Mouse (Mus musculus) myocyte (in vitro differentiated cells): ENCODE data around the gene Ints5. TPM values are rescaled to one million over a fixed set of nuclear protein-coding genes. Genes with fewer than 3 reads are reported as not detected.

Experiments used
- H3K27me3 ChIP-seq: one replicate; pipeline ENCODE4 v1.6.1; 2011; ENCODE audit not compliant: control insufficient read depth, insufficient read depth, insufficient read length
- H3K36me3 ChIP-seq: one replicate; pipeline ENCODE4 v1.6.1; 2011; ENCODE audit not compliant: control insufficient read depth, insufficient read depth
- H3K4me2 ChIP-seq: one replicate; pipeline ENCODE4 v1.6.1; 2011; ENCODE audit warnings: low read depth, control low read depth
- H3K4me3 ChIP-seq: one replicate; pipeline ENCODE4 v1.5.1; 2011; ENCODE audit warnings: mild to moderate bottlenecking, control low read depth, moderate library complexity
- H3K79me2 ChIP-seq: one replicate; pipeline ENCODE4 v1.6.1; 2011; ENCODE audit not compliant: control insufficient read depth, insufficient read depth
- H3ac ChIP-seq: one replicate; pipeline ENCODE4 v1.6.1; 2011; ENCODE audit not compliant: control insufficient read depth, insufficient read length
- CEBPB ChIP-seq: IDR thresholded peaks from 2 replicates; pipeline ENCODE4 v1.6.1; 2011; ENCODE audit warnings: mild to moderate bottlenecking, moderate library complexity; ENCODE audit not compliant: poor library complexity, insufficient read depth, severe bottlenecking
- E2F4 ChIP-seq: IDR thresholded peaks from one replicate; pipeline ENCODE4 v1.6.1; 2011; ENCODE audit warnings: mild to moderate bottlenecking, control low read depth, moderate library complexity; ENCODE audit not compliant: insufficient read depth
- MAX ChIP-seq: IDR thresholded peaks from one replicate; pipeline ENCODE4 v1.6.1; 2011; ENCODE audit warnings: low read depth, mild to moderate bottlenecking, control low read depth
- MYOD1 ChIP-seq, 3 experiments: IDR thresholded peaks; one replicate each; pipeline ENCODE4 v1.6.1; 2011; ENCODE audit warnings: control low read depth in 2 of 3, low read depth in 2 of 3, mild to moderate bottlenecking in 2 of 3, moderate library complexity in 1 of 3; ENCODE audit not compliant: insufficient read length in 2 of 3, control insufficient read depth in 1 of 3
- MYOG ChIP-seq, 3 experiments: IDR thresholded peaks; one replicate each; pipeline ENCODE4 v1.6.1; 2011; ENCODE audit warnings: control low read depth in 2 of 3, low read depth in 2 of 3, mild to moderate bottlenecking in 2 of 3; ENCODE audit not compliant: insufficient read length in 2 of 3, control insufficient read depth in 1 of 3, insufficient read depth in 1 of 3
- POLR2A ChIP-seq: IDR thresholded peaks from one replicate; pipeline ENCODE4 v1.6.1; 2011; ENCODE audit warnings: low read depth, mild to moderate bottlenecking, control low read depth, moderate library complexity; ENCODE audit not compliant: insufficient read length
- POLR2AphosphoS2 ChIP-seq: IDR thresholded peaks from one replicate; pipeline ENCODE4 v1.6.1; 2011; ENCODE audit warnings: low read depth, control low read depth; ENCODE audit not compliant: insufficient read length
- REST ChIP-seq: IDR thresholded peaks from one replicate; pipeline ENCODE4 v1.6.1; 2011; ENCODE audit warnings: mild to moderate bottlenecking, control low read depth, moderate library complexity; ENCODE audit not compliant: insufficient read depth, insufficient read length
- SRF ChIP-seq: IDR thresholded peaks from one replicate; pipeline ENCODE4 v1.6.1; 2011; ENCODE audit warnings: low read depth; ENCODE audit not compliant: control insufficient read depth, insufficient read length
- TCF12 ChIP-seq: IDR thresholded peaks from one replicate; pipeline ENCODE4 v1.6.1; 2011; ENCODE audit warnings: mild to moderate bottlenecking, control low read depth; ENCODE audit not compliant: poor library complexity, insufficient read depth, severe bottlenecking
- TCF3 ChIP-seq: IDR thresholded peaks from one replicate; pipeline ENCODE4 v1.6.1; 2011; ENCODE audit warnings: low read depth, control low read depth; ENCODE audit not compliant: insufficient read length
- USF1 ChIP-seq: IDR thresholded peaks from one replicate; pipeline ENCODE4 v1.6.1; 2011; ENCODE audit warnings: low read depth, mild to moderate bottlenecking, control low read depth, moderate library complexity
- polyA plus RNA-seq: library from polyadenylated mRNA; unstranded; fragments of >200 nt; fragmentation: generic; extraction: Trizol; gene quantifications from one replicate; pipeline ENCODE4 v1.2.1, GENCODE M21; 2012; ENCODE audit warnings: missing spikeins

The Ints5 gene
- polyA plus RNA-seq, 1 experiment: 23.2 TPM

DNA sequence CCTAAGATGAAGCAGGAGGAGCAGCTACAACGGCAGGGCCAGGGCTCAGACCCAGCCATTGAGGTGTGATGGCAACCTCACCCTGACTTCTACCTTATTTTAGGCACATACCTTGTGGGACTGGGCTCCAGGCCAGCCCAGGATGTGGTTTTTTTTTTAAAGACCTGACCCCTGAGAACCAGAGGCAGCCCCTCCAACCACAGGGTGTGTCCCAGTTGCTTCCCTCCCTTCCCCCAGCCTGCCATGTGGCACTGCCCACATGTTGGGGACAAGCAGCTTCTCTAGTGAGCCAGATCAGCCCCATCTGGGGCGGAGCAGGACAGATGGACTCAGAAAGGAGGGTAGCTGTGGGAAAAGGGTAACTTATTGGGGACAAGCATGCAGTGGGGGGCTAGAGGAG, 34.0 kb downstream of the Ints5 start:
- H3ac ChIP-seq: no peak overlapping the region
- H3K79me2 ChIP-seq: peaks cover 26% of the 10 kb centered on the region
- H3K36me3 ChIP-seq: peaks cover 14% of the 10 kb centered on the region
- no peaks in the 10 kb centered on the region for H3K27me3 ChIP-seq
- H3K4me2 ChIP-seq: peak overlapping the region; percentile 27
- TF ChIP-seq MYOG (IDR thresholded peaks at IDR 0.05; ENCODE audit: control insufficient read depth in 1 of 3, insufficient read depth in 1 of 3, insufficient read length in 2 of 3, low read depth in 2 of 3) (peak in 2 of 3 experiments; percentile 3 to 85), MYOD1 (IDR thresholded peaks at IDR 0.05; ENCODE audit: control insufficient read depth in 1 of 3, insufficient read length in 2 of 3, low read depth in 2 of 3) (peak in 1 of 3 experiments; percentile 70), USF1 (no peak)
- no peak overlapping the region for H3K4me3 ChIP-seq

DNA sequence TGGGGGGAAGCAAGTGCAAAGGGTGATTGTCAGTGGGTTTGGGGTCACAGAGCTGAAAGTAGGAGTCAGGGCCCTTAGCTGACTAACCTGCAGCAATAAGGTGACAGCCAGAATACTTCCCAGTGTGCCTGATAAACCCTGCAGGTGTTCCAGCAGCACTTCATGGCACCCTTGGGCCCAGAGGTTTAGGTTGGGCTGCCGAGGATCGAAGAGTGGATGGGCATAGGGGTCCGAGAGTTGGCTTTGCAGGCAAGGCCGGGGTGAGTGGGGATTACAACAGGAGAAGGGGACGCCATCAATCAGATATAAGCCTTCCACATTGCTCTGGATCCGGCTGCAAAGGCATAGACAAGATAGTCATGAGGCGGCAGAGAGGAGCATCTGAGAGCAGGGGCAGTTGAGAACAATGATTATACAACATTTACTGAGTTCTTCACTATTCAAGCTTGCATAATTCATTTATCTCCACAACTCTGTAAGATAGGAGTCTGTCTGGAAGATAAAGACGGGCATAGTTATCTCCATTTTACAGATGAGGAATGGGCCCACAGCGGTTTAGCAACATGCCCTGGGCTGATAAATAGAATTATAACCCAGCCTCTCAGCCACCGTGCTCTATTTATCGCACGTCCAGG, 35.2 kb downstream of the Ints5 start:
- H3K79me2 ChIP-seq: peaks cover 14% of the 10 kb centered on the region
- H3K27me3 ChIP-seq: no peaks in the 10 kb centered on the region
- no peak overlapping the region for H3K4me2 ChIP-seq
- no peak overlapping the region for H3ac ChIP-seq
- no peak for TF ChIP-seq E2F4
- no peak for TF ChIP-seq TCF12
- no peak for TF ChIP-seq POLR2AphosphoS2
- no peak for TF ChIP-seq SRF
- TF ChIP-seq CEBPB: no peak
- no peak for TF ChIP-seq TCF3
- TF ChIP-seq REST: no peak
- peaks cover 13% of the 10 kb centered on the region for H3K36me3 ChIP-seq
- H3K4me3 ChIP-seq: no peak overlapping the region

DNA sequence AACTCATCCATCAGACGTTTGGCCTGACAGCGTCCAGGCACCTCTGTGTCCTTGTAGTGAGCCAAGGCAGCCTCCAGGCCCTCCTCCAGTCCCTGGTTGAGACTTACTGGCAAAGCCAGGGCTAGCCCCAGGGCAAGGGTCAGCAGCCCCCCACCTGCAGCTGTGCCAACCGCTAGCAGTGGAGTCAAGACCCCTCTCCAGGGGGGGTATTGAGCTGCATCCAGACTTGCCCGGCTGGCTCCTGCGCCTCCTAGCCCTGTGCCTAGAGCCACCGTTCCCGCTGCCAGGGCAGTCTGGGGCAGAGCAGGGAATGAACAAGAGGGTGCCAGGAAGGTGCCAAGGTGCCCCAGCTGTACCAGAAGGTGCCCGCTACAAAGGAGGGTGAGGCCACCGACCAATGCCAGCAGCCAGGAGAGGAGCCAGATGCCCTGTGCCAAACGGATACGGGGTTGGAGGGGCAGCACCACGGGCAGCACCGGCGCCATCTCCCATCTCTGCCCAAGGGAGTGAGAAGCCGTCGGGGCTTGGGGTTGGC, 36.0 kb downstream of the Ints5 start:
- H3K4me3 ChIP-seq: peak overlapping the region; percentile 51
- H3ac ChIP-seq: peak overlapping the region; percentile 76
- H3K4me2 ChIP-seq: peak overlapping the region; percentile 96
- H3K36me3 ChIP-seq: peaks cover 10% of the 10 kb centered on the region
- no peaks in the 10 kb centered on the region for H3K27me3 ChIP-seq
- peaks cover 7% of the 10 kb centered on the region for H3K79me2 ChIP-seq
- TF ChIP-seq MAX (no peak), POLR2A (no peak), POLR2AphosphoS2 (peak; percentile 52), E2F4 (no peak), REST (peak; percentile 10)

DNA sequence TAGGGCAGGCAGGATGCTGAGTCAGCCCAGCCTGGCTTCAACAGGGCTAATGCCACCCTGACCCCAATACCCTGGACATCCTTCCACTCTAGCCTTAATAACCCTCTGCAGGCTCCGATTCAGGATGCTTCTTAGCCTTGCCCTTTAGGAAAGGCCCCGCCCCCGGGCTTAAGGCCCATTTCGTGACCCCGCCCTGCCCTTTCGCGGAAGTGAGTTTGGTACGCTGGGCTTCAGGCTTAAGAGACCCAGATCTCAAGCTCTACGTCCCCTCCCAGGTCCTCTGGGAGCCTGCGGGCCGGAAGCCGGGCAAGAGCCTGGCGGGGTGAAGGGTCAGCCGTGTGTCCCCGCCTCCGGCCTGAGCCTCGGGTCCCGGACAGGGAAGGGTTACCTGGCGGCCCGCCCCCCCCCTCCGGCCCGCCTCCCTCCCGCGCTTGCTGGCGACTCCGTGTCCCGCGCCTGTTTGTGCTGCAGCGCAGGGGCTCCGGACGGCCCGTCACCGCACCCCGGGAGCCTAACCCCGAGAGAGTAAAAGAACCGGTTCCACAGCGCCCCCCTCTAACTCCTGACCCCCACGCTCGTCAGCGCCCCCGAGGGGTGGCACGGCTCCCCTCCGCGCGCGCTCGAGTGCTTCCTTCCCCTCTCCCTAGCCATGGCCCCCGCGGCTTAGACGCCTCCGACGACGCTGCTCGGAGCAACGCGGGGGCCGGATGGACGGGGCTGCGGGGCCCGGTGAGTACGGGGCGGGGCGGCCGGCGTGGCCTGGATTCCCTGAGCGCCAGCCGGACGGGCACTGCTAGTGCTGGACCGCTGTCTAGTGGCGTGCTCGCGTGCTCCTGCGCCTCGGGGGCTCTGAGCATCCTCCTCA, 36.7 kb downstream of the Ints5 start, which contains the start of the genes Rom1 and Eml3:
Gene Rom1 (minus strand): TSS at position 133 of the 865 bp plus-strand sequence.
Gene Eml3 (plus strand): TSS at position 329 of the 865 bp plus-strand sequence.
- peak within 1 kb of the TSS; percentile 76 for H3ac ChIP-seq
- H3K4me2 ChIP-seq: peak within 1 kb of the TSS; percentile 96
- TF ChIP-seq MYOG (IDR thresholded peaks at IDR 0.05; ENCODE audit: control insufficient read depth in 1 of 3, insufficient read depth in 1 of 3, insufficient read length in 2 of 3, low read depth in 2 of 3) (no peak), E2F4 (no peak), REST (peak; percentile 21), SRF (no peak), USF1 (no peak), MYOD1 (IDR thresholded peaks at IDR 0.05; ENCODE audit: control insufficient read depth in 1 of 3, insufficient read length in 2 of 3, low read depth in 2 of 3) (peak in 1 of 3 experiments; percentile 1), POLR2A (peak; percentile 37), MAX (no peak), CEBPB (no peak), TCF3 (no peak), TCF12 (no peak), POLR2AphosphoS2 (peak; percentile 9)
- no peaks in the 10 kb centered on the region for H3K27me3 ChIP-seq
- peak within 1 kb of the TSS; percentile 51 for H3K4me3 ChIP-seq
- H3K36me3 ChIP-seq: peaks cover 12% of the 10 kb centered on the region
- peaks cover 4% of the 10 kb centered on the region for H3K79me2 ChIP-seq

DNA sequence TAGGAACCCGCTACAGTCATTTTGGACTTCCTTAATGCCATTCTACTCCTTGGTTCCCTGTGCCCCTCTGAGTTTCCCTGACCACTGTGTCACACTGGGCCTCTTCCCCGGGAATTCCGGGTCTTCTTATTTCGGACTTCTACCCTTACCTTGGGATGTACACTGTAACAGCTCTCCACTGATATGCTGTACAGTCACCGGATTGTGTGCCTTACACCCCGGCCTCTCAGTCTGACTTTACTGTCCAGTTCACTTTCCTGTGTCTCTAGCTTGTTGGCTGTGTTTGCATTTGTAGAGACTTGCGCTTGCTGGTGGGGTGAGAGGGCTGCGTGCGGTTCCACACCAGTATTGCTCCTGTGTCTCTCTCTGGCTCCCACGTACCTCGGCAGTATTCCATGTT, 37.3 kb downstream of the Ints5 start:
- TF ChIP-seq MYOG (IDR thresholded peaks at IDR 0.05; ENCODE audit: control insufficient read depth in 1 of 3, insufficient read depth in 1 of 3, insufficient read length in 2 of 3, low read depth in 2 of 3) (no peak), E2F4 (no peak), MAX (no peak), USF1 (no peak), CEBPB (no peak), TCF12 (no peak), SRF (no peak), REST (no peak), POLR2A (no peak), TCF3 (no peak), MYOD1 (IDR thresholded peaks at IDR 0.05; ENCODE audit: control insufficient read depth in 1 of 3, insufficient read length in 2 of 3, low read depth in 2 of 3) (no peak), POLR2AphosphoS2 (no peak)
- peak overlapping the region; percentile 76 for H3ac ChIP-seq
- peaks cover 12% of the 10 kb centered on the region for H3K36me3 ChIP-seq
- H3K79me2 ChIP-seq: peaks cover 4% of the 10 kb centered on the region
- no peaks in the 10 kb centered on the region for H3K27me3 ChIP-seq
- H3K4me3 ChIP-seq: peak overlapping the region; percentile 51
- peak overlapping the region; percentile 96 for H3K4me2 ChIP-seq
